Mouse (Mus musculus): ENCODE data around the gene 1110008P14Rik.
A peak's percentile ranks its signal among the peaks of the same experiment; 100 is the strongest.

Gene 1110008P14Rik

DNA sequence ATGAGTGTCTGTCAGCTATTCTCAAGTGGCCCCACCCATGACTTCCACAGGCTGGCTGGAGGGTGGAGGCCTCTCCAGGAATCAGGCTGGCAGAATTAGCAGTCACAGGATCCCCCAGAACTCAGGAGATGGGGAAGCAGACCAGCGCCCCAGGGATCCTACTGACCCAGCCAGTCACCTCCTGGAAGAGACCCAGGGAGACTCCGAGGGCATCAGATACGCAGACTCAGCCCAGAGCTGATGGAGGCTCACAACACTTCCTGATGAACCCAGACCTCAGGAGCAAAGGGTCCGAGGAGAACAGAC is 40.2 kb downstream of the 1110008P14Rik start:
- DNase-seq, result peak; percentile 76

DNA sequence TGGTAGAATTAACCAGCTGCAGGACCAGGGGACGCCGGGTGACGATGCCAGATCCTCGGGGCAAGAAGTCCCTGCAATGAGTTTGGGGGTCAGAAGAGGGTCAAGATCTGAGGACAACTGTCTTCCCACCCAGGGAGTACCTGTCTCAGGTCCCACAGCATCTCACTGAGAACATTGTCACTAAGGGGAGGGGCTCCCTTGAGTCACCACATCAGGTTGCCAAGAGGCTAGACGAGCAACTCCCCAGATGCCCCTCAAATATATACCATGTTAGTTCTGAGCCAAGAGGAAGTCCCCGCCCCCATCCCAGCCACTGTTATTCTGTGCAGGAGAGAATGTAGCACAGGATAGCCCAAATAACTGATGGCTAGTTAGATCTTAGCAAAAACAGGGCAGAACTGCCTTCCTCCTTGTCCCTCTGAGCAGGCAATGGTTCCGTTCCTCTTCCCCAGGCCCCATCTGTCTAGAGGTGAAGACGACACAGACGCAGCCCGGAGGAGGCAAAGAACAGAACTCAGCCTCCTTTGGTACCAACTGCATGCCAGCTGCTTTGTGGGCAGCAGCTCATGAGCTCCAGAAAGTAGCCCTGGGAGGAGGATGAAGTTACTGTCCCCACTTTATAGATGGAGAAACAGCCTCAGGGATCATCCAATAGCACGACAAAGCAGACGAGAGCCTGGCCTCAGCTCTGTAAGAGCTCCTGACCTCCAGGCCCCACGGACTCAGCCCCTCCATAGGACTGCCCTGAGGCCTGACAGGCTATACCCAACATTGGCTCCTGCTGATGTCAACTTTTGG is 40.7 kb downstream of the 1110008P14Rik start:
- DNase-seq, result peak; percentile 68

DNA sequence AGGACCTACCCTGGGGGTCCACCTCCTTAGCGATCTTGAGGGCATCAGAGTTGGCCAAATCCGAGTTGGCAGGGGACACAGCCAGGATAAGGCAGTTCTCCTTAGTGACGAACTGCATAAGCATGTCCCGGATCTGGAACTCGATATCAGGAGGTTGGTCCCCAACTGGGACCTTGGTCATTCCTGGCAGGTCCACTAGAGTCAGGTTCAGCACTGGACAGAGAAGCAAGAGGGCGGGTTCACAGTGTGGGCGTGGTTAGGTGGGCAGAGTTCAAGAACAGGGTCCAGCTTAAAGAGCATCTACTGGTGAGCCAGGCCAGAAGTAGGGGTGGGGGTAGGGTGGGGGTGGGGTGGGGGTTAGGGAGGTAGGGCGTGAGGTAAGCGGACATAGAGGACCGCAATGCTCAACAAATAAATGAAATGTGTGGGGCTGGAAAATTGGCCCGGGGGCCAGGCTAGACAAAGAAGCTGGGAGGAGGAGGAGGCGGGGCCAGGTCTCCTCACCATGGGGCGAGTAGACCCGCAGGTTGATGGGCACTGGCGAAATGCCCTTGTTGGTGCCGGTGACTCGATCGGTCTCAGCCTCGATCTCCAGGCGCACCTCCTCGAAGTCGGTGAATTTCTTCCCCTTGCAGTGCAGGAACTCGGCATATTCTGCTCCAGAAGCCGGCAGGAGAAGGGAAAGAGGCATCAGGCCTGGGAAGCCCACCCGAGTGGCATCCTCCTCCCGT is 41.7 kb downstream of the 1110008P14Rik start:
- DNase-seq, result peak; percentile 72

DNA sequence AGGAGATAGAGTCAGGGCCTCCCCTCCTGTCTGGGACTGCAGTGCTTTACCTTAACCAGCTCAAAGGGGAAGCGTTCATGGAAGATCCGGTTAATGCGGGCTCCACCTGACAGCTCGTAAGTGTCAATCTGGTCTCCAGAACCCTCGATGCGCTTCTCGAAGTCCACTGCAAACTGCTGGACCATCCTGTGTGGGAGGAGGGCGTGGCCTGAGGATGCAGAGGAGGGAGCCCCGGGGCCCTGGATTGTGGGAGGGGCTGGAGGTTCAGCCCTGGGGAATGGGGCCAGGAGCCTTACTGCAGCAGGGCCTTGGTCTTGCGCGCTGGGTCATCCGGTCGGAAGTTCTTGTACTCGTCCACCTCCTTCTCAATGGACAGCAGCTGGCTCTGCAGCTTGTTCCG is 45.9 kb downstream of the 1110008P14Rik start:
- DNase-seq, result no peak

DNA sequence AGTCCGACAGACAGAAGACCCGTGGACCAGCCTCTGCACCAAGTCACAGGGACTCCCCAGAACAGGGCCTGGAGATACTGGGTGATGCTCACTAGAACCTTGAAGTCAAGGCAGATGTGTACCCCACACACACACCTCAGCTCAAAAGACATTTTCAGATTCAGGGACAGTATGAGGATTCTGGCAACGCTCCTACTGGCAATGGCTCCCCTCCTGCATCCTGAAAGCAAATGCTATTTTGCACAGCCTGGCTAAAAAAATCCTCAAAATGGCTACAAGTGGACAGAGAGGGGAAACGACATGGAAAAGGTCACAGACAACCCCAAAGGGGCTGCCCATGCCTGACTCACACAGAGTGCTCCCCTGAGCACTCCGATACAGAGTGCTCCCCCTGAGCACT is 49.6 kb downstream of the 1110008P14Rik start:
- DNase-seq, result no peak

DNA sequence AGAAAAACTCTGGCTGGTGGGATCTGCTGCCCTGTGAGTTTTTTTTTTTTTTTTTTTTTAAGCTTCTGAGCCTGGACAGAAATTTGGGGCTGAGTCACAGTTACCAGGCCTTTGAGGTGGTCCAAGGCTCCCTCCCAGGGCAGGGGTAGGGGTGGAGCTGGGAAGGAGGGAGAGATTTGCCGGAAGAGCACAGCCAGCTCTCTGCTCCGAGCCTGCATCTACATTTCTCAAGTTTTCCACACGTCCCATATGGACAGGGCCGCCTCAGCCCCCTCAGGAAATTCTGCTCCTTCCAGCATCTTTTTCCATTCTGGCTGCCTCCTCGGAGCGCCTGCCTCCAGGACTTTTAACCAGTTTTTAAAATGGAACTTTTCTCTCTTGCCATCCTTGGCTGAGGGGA is 52.2 kb downstream of the 1110008P14Rik start:
- no peak for DNase-seq

DNA sequence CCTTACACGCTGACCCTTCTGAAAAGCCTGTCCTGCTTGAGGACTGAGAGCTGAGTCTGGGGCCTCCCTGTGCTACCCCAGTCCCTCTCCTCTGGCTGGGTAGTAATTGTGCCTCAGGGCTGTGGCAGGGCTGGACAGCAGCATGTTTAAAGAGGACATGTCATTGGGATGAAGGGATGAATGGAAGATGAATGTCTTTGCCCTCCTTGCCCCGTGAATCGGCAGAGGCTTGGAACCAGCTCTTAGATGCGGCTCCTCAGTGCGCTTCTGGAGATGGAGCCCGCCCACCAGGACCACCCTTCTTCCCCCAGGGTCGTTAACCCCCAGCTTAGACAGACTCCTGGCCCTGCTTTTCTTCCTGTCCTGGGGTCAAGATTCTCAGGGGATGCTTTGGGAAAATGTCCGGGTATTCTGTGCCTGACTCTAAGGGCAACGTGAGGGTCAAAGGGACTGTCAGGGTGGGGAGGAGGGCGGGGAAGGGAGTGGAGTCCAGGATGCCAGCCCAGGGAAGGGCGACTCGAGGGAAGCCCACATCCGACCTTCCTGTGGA is 52.8 kb downstream of the 1110008P14Rik start:
- no peak for DNase-seq

DNA sequence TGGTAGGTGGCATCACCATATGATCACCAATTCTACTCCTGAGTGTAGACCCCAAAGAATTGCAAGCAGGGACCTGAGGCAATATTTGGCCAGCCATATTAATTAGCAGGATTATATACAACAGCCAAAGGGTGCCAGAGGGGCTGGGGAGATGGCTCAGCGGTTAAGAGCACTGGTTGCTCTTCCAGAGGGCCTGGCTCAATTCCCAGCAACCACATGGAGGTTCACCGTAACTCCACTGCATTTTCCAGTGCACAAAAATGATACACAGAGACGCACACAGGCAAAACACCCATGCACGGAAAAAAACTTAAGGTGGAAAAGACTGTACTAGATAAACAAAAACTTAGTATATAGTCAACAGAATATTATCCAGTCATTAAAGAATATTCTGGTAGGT is 54.5 kb downstream of the 1110008P14Rik start:
- DNase-seq, result no peak

Data from cerebellum, adult 9-11 months (tissue).